Mouse (Mus musculus) heart, embryonic 11.5 days (tissue): Measurements from ENCODE around the gene Tepsin. TPM values are rescaled to one million over a fixed set of nuclear protein-coding genes. Genes with fewer than 3 reads are reported as not detected.

Experiments used
- ATAC-seq: fragments of 200-750 bp; cut with Nextera tagmentation; replicated peaks from 2 replicates; pipeline ENCODE4 v1.8.0; 2017; ENCODE audit warnings: moderate library complexity; ENCODE audit not compliant: insufficient number of reproducible peaks, low FRiP score, low TSS enrichment
- H3K27ac ChIP-seq: fragments of 300-500 bp; sonication (generic); 2 replicates; pipeline ENCODE4 v1.5.1; 2014; ENCODE audit warnings: mild to moderate bottlenecking, low read depth, low read length
- H3K27me3 ChIP-seq: fragments of 300-500 bp; sonication (generic); 2 replicates; pipeline ENCODE4 v1.6.1; 2014; ENCODE audit warnings: mild to moderate bottlenecking, low read length, mixed read lengths; ENCODE audit not compliant: control insufficient read depth, insufficient read depth
- H3K36me3 ChIP-seq: fragments of 300-500 bp; sonication (generic); 2 replicates; pipeline ENCODE4 v1.6.1; 2014; ENCODE audit warnings: mild to moderate bottlenecking, low read length, moderate library complexity, mixed read lengths; ENCODE audit not compliant: control insufficient read depth, insufficient read depth
- H3K4me1 ChIP-seq: fragments of 300-500 bp; sonication (generic); 2 replicates; pipeline ENCODE4 v1.6.1; 2014; ENCODE audit warnings: low read length; ENCODE audit not compliant: control insufficient read depth, insufficient read depth
- H3K4me2 ChIP-seq: fragments of 300-500 bp; sonication (generic); 2 replicates; pipeline ENCODE4 v1.6.1; 2014; ENCODE audit warnings: mild to moderate bottlenecking, moderate library complexity
- H3K4me3 ChIP-seq: fragments of 300-500 bp; sonication (generic); 2 replicates; pipeline ENCODE4 v1.5.1; 2014; ENCODE audit warnings: low read depth, low read length
- H3K9ac ChIP-seq: fragments of 300-500 bp; sonication (generic); 2 replicates; pipeline ENCODE4 v1.6.1; 2014; ENCODE audit warnings: mild to moderate bottlenecking, low read depth, low read length, moderate library complexity
- H3K9me3 ChIP-seq: fragments of 300-500 bp; sonication (generic); replicated peaks from 2 replicates; pipeline ENCODE4 v1.6.1; 2016; ENCODE audit warnings: low read length; ENCODE audit not compliant: control insufficient read depth
- WGBS: fragments of 180-500 bp; shearing (Covaris S2); extraction: QIAGEN DNeasy Blood & Tissue Kit; methylation state at CpG from one replicate; pipeline ENCODE4 v1.1.7; 2014; ENCODE audit not compliant: insufficient replicate concordance; 5-methylcytosine and 5-hydroxymethylcytosine counted together
- polyA plus RNA-seq: library from polyadenylated mRNA; unstranded; fragments of >200 nt; fragmentation: Nextera tagmentation; extraction: Ambion mirVana; gene quantifications from 2 replicates; pipeline ENCODE4 v1.2.1, GENCODE M21; 2014

Tepsin gene
- polyA plus RNA-seq, 1 experiment from 2014 or later: 14.6 TPM

DNA sequence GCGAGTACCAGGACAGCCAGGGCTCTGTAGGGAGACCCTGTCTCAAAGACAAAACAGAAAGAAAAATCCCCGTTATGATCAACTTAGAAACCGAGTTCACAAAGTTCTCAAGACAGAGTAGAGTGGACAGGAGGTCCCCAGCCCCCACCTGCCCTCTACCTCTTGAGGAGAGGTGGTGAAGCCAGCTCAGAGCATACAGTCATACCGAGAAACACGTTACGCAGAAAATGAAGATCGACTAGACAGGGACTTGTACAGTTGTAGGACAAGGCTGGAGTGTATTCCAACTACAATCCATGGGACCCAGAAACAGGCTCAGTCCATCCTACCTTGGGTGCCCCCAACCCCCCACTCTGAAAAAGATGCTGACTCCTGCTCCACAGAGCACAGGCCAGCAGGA is 20.6 kb upstream of the Tepsin start:
- Histone ChIP-seq H3K4me1 (peaks cover 7% of the 10 kb centered on the region), H3K9ac (no peak overlapping the region), H3K27ac (no peak overlapping the region), H3K36me3 (0 out of 2 replicates have a peak, but pooled peaks cover 8% of the 10 kb centered on the region), H3K27me3 (no peaks in the 10 kb centered on the region), H3K9me3 (no peaks in the 10 kb centered on the region), H3K4me3 (no peak overlapping the region), H3K4me2 (no peak overlapping the region)
- WGBS: 94% methylated on average over 7 of the region's 7 CpGs
- no peak for ATAC-seq

DNA sequence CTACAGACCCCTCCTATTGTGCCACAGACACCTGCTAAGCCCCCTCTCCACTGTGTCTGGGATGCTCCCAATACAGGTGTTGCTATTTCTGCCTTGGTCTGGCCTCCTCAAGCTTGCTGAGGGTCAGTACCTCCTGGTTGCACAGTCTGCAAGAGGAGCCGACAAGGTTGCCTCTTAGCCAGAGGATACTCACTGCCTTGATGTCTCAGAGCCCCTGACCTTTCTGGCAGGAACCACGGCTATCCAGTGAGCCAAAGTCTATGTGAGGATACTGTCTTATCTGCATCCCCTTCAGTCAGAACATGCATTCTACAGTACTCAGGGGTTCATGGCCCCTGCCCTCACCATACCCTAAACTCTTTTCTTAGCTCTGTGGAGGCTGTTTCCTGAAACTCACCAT is 19.1 kb upstream of the Tepsin start:
- Histone ChIP-seq H3K36me3 (0 out of 2 replicates have a peak, but pooled peaks cover 8% of the 10 kb centered on the region), H3K4me2 (no peak overlapping the region), H3K9me3 (no peaks in the 10 kb centered on the region), H3K27me3 (no peaks in the 10 kb centered on the region), H3K9ac (no peak overlapping the region), H3K4me3 (no peak overlapping the region), H3K4me1 (peaks cover 12% of the 10 kb centered on the region), H3K27ac (no peak overlapping the region)
- 71% methylated on average over 2 of the region's 2 CpGs for WGBS
- ATAC-seq: no peak

DNA sequence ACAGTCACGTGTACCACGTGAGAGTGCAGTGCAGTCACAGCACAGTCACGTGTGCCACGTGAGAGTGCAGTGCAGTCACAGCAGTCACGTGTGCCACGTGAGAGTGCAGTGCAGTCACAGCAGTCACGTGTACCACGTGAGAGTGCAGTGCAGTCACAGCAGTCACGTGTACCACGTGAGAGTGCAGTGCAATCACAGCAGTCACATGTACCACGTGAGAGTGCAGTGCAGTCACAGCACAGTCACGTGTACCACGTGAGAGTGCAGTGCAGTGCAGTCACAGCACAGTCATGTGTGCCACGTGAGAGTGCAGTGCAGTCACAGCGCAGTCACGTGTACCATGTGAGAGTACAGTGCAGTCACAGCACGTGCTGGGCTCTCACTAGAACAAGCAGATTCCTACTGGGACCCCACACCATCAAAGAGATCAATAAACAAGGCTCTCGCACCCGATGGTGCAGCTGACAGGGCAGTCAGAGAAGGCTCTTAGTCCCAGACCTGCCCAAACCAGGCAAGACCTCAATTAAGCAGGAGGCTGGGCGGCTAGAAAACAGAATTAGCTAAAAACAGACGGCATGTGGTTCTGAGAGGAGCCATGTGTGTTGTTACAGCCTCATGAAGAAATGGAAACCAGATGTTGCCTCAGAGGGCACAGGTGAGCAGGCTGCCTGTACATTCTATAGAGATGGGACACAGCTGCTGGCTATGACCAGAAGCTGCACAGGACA is 16.1 kb upstream of the Tepsin start:
- 89% methylated on average over 21 of the region's 21 CpGs for WGBS
- Histone ChIP-seq H3K36me3 (0 out of 2 replicates have a peak, but pooled peaks cover 10% of the 10 kb centered on the region), H3K27ac (no peak overlapping the region), H3K27me3 (no peaks in the 10 kb centered on the region), H3K4me3 (no peak overlapping the region), H3K4me2 (no peak overlapping the region), H3K4me1 (peaks cover 21% of the 10 kb centered on the region), H3K9me3 (no peaks in the 10 kb centered on the region), H3K9ac (no peak overlapping the region)
- ATAC-seq: no peak

DNA sequence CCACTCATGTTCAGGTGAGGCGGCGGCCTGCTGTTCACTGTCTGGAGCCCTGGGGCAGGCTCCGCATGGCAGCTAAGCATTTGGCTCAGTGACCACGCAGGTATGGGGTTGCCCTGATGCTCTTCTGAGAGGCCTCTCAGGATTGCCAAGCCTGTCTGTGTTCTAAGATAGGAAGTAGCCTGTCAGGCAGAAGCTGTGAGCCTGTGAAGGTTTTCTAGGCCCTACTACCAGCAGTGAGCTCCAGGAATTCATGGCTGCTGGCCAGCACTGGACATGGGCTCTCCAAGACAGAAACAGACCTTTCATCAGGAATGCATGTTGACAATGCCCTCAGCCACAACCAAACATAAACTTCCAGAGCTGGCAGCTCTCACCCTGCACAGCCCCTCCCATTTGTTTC is 13.6 kb upstream of the Tepsin start:
- no peak overlapping the region for H3K4me2 ChIP-seq
- H3K36me3 ChIP-seq: peaks cover 13% of the 10 kb centered on the region; the same call in 1 of the 2 replicates
- WGBS: 79% methylated on average over 4 of the region's 4 CpGs
- H3K9me3 ChIP-seq: no peaks in the 10 kb centered on the region
- peak overlapping the region; percentile 70 for H3K27ac ChIP-seq
- no peak overlapping the region for H3K4me3 ChIP-seq
- no peaks in the 10 kb centered on the region for H3K27me3 ChIP-seq
- ATAC-seq: no peak
- 0 out of 2 replicates have a peak overlapping the region, but pooled peaks have one; percentile 22 for H3K9ac ChIP-seq
- H3K4me1 ChIP-seq: peaks cover 21% of the 10 kb centered on the region

DNA sequence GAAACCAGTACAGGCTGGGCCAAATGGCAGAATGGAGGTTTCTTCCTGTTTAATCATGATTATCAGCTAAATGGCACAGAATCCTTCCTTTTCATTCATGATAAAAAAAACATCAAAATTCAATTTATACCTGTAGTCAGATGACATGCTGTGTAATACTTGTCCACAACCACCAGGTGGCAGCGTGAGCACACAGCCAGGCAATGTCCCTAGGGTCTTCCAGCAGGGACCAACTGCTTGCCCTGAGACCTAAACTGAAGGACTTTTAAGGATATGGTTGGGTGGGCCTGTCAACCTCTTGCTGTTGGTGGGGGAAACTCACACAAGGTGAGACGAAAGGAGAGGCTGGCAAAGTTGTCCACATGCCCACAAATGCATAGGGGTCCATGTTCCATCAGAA is 12.5 kb upstream of the Tepsin start:
- Histone ChIP-seq H3K36me3 (peaks cover 11% of the 10 kb centered on the region; the same call in 1 of the 2 replicates), H3K27ac (no peak overlapping the region), H3K27me3 (no peaks in the 10 kb centered on the region), H3K4me3 (no peak overlapping the region), H3K9me3 (no peaks in the 10 kb centered on the region), H3K9ac (no peak overlapping the region), H3K4me2 (no peak overlapping the region), H3K4me1 (peaks cover 21% of the 10 kb centered on the region)
- ATAC-seq: no peak
- WGBS: 3% methylated on average over 2 of the region's 2 CpGs

DNA sequence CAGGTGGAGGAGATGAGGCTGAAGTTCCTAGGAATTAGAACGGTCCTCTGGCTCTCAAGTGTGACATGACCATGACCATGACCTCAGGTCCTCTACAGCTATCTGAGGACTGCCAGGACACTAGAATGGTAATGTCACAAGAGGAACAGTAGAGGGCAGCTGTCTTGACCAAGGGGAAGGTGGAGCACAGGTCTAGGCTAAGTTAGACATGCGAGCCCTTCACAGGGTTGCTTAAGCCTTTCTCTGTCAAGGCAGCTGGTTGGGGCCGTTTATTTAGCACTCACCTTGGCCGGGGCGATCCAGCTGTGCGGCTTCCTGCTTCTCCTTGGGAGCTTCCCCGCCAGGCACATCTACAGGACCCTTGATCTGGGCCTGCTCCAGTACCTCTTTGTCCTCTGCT is 12.0 kb upstream of the Tepsin start:
- WGBS: 64% methylated on average over 7 of the region's 7 CpGs
- Histone ChIP-seq H3K9me3 (no peaks in the 10 kb centered on the region), H3K36me3 (peaks cover 15% of the 10 kb centered on the region), H3K27ac (no peak overlapping the region), H3K27me3 (no peaks in the 10 kb centered on the region), H3K4me2 (no peak overlapping the region), H3K9ac (no peak overlapping the region), H3K4me1 (peaks cover 21% of the 10 kb centered on the region), H3K4me3 (no peak overlapping the region)
- ATAC-seq: no peak

DNA sequence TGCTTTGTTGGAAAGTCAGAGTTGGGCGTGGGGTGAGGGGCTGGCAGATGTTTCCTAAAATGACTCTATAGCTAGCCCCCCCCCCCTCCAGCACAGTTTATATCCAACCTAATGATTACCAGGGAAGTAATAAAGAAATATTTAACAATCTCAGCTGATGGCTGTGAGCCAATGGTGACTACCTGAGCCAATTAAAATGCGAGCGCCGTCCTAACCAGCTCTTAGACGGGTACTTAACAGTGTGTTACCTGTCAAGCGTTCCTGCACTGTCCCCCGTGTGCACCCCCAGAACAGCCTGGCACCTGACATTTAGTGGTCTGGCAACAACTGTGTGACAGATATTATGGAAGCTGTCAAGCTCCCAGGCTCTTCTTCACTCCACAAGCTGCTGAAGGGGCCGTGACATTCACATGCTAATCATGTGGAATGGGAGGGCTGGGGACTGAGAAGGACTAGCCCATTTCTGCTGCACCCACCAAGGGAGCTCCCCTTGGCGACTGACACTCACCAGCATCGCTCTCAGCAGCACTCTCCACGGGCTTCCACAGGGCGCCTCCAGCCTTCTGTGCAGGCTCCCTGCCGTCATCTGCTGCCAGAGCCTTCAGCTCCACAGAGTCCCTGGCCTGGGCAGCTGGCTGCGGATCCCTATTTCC is 11.2 kb upstream of the Tepsin start:
- no peak for ATAC-seq
- Histone ChIP-seq H3K9me3 (no peaks in the 10 kb centered on the region), H3K27me3 (no peaks in the 10 kb centered on the region), H3K4me3 (no peak overlapping the region), H3K9ac (no peak overlapping the region), H3K4me2 (no peak overlapping the region), H3K27ac (no peak overlapping the region), H3K4me1 (peaks cover 21% of the 10 kb centered on the region), H3K36me3 (peaks cover 10% of the 10 kb centered on the region)
- WGBS: 78% methylated on average over 14 of the region's 14 CpGs

DNA sequence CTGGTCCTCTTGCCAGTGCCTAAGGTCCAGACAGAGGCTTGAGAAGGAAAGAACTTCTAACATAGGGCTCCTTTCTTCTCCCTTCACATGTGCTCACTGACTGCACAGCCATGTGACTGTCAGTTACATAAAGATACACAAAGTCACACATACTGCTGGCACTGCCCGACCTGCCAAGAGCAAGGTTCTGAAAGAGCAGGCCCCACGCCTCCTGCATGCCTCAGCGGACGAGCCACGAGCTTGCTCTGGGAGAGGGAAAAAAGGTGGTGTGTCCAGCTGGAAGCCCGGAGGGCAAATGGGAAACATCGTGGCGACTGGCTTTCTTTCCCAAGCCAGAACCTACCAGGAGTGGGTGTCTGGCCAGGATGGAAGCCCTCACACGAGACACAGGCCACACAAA is 9.3 kb upstream of the Tepsin start:
- Histone ChIP-seq H3K27me3 (no peaks in the 10 kb centered on the region), H3K9ac (no peak overlapping the region)
- WGBS: 88% methylated on average over 9 of the region's 9 CpGs

More for the DNA sequence above, 9.3 kb upstream of the Tepsin start:
- Histone ChIP-seq H3K4me1 (peaks cover 17% of the 10 kb centered on the region), H3K9me3 (no peaks in the 10 kb centered on the region), H3K4me3 (no peak overlapping the region), H3K4me2 (no peak overlapping the region), H3K27ac (no peak overlapping the region), H3K36me3 (peaks cover 10% of the 10 kb centered on the region)
- ATAC-seq: no peak
